Mouse (Mus musculus): ENCODE results near the gene Mettl15.

- TF ChIP-seq POLR2A (IDR thresholded peaks at IDR 0.05; ENCODE audit: low read depth, low read length) (no peak), MYC (IDR thresholded peaks at IDR 0.05; ENCODE audit: low read depth, low read length) (no peak), E2F4 (IDR thresholded peaks at IDR 0.05; ENCODE audit: insufficient replicate concordance, low read depth, low read length) (no peak), CTCF (conservative IDR thresholded peaks at IDR 0.05 in 1 of 2, IDR thresholded peaks at IDR 0.05 in 1 of 2; ENCODE audit: low read depth in 2 of 2, low read length in 2 of 2) (no peak), MAFK (IDR thresholded peaks at IDR 0.05; ENCODE audit: insufficient replicate concordance, low read length) (no peak), MAZ (IDR thresholded peaks at IDR 0.05; ENCODE audit: low read depth, low read length) (no peak)
Observed at GRCm38 (mm10) chr2:109140330-109140729, 140.2 kb downstream of the Mettl15 start.

Measured in CH12.LX (cell line).